Mouse (Mus musculus) large intestine, adult 2 months (tissue): ENCODE data around the gene Emc1. TPM values are rescaled to one million over a fixed set of nuclear protein-coding genes. Genes with fewer than 3 reads are reported as not detected.

Experiments used
- DNase-seq: peaks from one replicate; pipeline ENCODE4 v3.0.0-alpha.2; 2012; ENCODE audit warnings: low read depth, low spot score
- WGBS: fragments of 180-500 bp; shearing (Covaris S2); methylation state at CpG from one replicate; pipeline ENCODE4 v1.1.7; 2018; 5-methylcytosine and 5-hydroxymethylcytosine counted together
- polyA plus RNA-seq: library from polyadenylated mRNA; depleted of rRNA; stranded (reverse); fragments of >200 nt; gene quantifications from 2 replicates; pipeline ENCODE4 v1.2.3, GENCODE M21; 2012; rRNA removed

The Emc1 gene
- polyA plus RNA-seq, 1 experiment, result 16.5 TPM

DNA sequence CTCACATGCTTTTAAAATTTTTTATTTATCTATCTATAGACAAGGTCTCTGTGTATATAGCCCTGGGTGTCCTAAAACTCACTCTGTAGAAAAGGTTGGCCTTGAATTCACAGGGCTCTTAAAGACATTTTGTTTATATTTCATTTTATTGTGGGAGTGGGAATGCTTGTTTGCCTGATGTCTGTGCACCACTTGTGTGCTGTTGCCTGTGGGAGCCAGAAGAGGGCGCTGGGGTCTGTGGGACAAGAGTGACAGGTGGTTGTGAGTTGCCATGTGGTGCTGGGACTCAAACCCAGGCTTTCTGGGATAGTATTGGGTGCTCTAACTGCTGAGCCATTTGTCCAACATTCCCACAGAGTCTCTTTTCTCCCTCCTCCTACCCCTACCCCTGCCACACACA lies 65.5 kb downstream of the Emc1 start:
- 67% methylated on average over 1 of the region's 1 CpGs for WGBS

GRCm38 (mm10) chr4:139421621-139422020 lies 69.2 kb downstream of the Emc1 start:
- WGBS, result 94% methylated on average over 7 of the region's 7 CpGs
- DNase-seq, result no peak

More for the DNA sequence above, 65.5 kb downstream of the Emc1 start:
- no peak for DNase-seq

DNA sequence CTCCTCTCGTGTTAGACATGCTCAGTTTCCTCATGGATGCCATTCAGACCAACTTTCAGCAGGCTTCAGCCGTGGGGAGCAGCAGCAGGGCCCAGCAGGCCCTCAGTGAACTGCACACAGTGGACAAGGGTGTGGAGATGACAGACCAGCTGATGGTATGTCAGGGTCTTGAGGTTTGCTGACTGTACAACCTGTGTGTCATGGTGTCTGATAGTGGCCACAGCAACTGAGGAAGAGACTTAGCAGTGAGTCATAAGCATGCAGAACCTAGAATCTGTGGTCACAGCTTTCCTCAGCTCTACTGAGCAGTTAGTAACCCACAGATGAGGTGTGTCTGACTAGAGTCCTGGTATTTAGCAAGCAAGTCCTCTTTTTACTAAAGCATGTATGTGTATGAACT lies 70.0 kb downstream of the Emc1 start:
- WGBS, result 90% methylated on average over 2 of the region's 2 CpGs
- no peak for DNase-seq

GRCm38 (mm10) chr4:139423270-139423669 lies 70.9 kb downstream of the Emc1 start:
- DNase-seq, result no peak
- WGBS, result 68% methylated on average over 2 of the region's 2 CpGs

Other genes with a start within 250 kb of the Emc1 start
- gene Minos1, start 221.5 kb upstream of the Emc1 start, polyA plus RNA-seq, result 81.8 and 87.9 TPM in 2 replicates
- 213 and 238 TPM in 2 replicates for gene Capzb, start 159.7 kb upstream of the Emc1 start, polyA plus RNA-seq
- 33.3 and 43.8 TPM in 2 replicates for gene Pqlc2, start 41.9 kb upstream of the Emc1 start, polyA plus RNA-seq
- gene Akr7a5, start 41.8 kb upstream of the Emc1 start, polyA plus RNA-seq, result 66.6 and 79.6 TPM in 2 replicates
- gene Mrto4, start within 50 bp of the Emc1 start, polyA plus RNA-seq, result 25.0 and 25.7 TPM in 2 replicates
- 116 and 154 TPM in 2 replicates for gene Ubr4, start within 50 bp of the Emc1 start, polyA plus RNA-seq
- gene Iffo2, start 178.0 kb downstream of the Emc1 start, polyA plus RNA-seq, result 2.6 and 3.2 TPM in 2 replicates